Mouse (Mus musculus) frontal cortex, postnatal 25 days (tissue): ENCODE results near the gene Edaradd.
A peak's percentile ranks its signal among the peaks of the same experiment; 100 is the strongest.

Source experiments
- DNase-seq, 2 experiments: peaks; one replicate each; pipeline ENCODE4 v3.0.0; 2022; ENCODE audit warnings: low spot score in 2 of 2

Gene Edaradd

DNA sequence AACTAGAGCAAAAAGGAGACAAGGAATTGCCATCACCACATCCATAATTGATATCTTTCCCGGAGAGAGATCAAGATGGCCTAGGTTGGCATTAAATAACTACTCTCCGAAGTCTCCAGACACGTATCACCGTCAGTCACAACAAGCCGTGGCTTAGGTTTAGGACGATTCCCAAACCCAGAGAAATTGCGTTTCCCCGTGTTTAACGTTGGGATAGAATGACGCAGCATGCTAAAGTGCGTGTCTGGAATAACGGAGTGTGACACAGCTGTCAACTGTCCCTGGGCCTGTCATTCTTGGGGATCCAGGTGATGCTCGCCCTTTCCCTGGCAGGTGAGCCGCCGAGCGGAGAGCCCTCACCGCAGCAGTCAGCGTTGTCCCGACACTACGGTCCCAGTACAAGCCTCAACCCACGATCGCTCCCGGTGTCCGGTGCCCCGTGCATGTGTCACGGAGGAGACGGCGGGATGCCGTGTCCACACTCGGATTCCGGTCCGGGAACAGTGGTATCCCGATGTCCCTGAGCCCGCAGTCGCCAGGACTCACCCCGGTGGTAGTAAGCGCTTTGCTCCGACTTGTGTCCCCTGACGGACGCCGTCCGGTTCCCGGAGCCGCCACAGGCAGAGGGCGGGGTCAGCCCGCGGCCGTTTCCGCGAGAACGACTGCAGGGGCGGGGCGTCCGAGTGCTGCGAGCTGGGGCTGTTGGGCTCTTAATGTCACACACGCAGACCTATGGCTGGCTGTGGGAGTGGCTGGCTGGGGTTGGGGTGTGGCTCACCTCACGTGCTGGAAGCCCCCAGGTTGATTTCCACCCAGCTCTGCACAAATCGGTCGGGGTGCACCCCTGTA, 59.1 kb downstream of the Edaradd start:
- peak; percentile 73 to 77 for DNase-seq

DNA sequence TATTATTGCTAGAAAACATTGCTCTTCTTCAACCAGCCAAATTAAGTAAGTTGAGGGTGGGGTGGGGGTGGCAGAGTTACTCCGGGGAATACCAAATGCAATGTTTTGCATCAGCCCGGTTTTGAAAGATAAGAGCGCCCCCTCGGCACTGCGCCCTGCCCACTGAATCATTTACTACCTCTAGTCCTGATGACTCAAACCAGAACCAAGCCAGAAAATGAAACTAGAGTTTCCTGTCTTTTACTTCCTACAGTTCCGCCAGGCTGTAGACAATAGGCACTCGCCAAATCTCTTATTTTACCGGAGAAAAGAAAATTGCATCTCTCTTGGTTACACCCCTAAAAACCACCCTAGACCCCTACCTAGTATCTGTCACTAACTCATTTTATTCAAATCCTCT, 59.8 kb downstream of the Edaradd start:
- DNase-seq: peak; percentile 21 to 25

DNA sequence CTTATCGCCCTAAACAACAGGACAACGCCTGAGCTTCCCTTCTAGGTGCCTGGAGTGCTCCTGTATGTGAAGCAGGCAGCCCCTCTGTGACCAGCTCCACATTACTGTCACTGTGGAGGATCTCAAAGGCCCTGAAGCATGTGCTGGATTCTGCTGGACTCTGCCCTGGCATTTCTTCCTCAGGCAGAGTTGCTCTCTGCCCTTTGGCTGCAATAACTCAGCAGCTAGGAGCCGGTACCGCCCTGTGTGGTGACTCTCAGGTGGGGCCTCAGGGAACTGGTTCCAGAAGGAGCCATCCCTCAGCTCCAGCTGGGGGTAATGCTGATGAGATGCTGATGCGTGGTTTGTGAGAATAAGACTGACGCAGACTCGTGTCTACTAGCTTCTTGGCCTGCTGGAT, 63.5 kb downstream of the Edaradd start:
- DNase-seq: no peak

DNA sequence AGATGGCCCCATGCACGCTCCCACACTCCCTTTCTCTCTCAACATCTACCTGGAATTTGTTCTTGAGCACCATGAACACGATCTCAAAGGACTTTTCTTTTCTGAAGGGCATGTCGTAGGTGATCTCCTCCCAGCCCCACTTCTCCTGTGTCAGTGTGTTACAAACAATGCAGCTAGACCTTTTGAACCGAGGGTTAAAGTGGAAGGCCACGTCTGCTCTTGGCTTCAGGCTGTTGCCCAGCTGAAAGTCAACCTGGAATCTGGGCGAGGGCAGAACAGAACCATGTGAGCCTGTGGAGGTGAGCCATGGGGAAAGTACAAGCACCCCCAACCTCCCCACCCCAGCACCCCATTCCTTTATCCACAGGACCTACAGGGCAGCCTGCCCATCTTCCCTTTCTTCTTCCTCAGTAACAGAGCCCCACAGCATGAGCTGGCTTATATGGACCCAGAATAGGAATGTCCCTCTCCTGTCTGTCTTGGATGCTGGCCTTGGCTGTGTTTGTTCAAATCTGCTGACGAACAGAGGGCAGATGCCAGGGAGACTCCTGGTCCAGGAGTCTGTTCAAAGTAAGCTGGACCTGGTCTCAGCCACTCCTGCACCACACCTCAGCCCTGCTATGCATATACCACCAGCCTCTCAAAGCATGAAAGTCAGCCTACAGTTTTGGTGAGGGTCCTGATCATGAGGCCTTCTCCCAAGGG, 65.4 kb downstream of the Edaradd start:
- no peak for DNase-seq

DNA sequence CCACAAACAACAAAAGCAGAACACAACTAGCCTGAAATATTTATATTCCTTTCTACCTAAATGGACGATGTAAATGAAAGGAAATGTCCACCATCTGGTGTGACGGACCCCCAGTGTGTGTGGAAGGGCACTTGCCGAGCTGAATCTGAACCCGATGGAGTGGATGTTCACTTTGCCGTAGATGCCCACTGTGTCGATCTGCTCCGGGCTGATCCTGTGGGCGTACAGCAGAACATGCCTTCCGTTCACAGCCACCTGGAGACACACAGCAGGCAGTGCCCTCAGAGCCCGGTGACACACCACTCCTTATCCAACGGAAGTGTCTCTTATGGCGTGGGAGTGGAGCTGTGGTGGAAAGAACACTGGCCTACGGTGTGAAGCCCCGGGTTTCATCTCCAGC, 67.1 kb downstream of the Edaradd start:
- no peak for DNase-seq

DNA sequence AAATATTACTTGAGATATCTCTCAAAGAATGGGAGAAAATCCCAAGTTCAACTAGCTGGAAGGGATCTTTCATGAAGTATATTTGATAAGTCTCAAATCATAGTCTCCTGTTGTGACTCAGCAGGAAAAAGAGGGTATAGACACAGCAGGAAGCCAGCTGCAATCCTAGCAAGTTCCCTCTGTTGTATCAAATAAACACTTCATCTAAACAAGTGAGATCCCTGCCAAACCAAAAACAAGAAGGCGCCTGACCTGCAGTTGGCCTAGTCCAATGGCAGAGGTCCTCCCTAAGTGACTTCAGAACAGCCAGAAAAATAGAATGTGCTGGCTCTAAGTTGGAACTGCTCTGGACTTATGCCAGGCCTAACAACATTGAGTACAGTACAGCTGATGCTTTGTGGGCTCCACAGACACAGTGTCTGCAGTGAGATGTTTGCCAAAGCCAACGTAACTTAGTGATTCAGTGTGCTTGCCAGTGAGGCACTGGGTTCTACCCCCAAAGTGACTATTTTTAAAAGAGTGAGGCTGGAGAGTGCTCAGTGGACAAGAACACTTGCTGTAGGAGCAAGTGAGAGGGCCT, 78.1 kb downstream of the Edaradd start:
- DNase-seq: no peak

DNA sequence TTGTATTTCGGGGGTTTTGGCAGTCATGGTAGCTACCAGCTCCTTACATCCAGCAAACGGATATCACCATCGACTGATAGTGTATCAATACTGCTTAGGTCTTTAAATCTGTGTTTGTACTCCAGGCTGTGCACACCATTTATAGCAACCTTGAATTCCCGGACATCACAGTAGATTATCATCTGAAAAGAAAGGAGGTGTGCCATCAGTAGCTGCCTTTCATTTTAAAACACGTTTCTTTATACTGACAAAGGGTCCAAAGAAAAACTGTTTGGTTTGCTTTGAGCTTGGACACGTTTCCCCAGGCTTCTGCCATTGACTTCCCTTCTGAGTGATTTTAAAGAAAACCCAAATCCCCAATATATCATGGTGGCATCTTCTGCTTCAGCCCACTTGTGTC, 79.4 kb downstream of the Edaradd start:
- no peak for DNase-seq

DNA sequence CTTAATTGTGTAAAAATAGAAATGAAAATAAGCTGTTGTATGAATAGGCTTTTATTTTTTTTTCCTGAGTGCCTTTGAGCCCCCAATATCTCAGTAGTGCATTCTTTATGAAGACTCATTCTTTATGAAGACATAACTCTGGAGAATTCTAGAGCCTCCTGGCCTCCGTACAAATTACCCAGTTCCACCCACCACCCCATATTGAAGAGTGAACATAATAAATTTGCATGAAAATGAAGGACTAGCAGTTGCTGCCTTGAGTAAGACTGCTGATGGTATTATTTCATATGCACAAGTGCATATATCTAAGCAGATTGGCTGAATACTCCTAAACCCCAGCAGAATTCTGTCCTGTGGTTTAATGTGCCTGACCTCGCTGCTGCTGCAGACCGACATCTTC, 80.7 kb downstream of the Edaradd start:
- DNase-seq: no peak

DNA sequence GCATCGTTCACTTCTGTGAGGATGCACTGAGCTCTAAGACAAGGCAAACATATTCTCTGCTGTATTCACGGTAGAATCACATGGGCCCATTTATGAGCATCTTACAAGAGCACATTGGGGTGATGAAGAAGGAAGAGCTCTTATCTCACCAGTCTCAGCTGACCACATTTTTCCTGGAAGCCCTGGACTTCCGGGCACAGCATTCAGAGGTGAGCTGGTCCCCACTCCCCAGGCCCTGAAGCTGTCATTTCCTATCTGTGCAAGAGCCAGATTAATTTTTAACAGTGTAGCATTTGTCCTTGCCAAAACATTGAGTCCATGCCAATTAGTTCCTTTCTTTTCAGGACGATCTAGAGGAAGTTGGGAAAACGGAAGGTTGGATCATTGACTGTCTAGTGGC, 86.4 kb downstream of the Edaradd start:
- DNase-seq: no peak

DNA sequence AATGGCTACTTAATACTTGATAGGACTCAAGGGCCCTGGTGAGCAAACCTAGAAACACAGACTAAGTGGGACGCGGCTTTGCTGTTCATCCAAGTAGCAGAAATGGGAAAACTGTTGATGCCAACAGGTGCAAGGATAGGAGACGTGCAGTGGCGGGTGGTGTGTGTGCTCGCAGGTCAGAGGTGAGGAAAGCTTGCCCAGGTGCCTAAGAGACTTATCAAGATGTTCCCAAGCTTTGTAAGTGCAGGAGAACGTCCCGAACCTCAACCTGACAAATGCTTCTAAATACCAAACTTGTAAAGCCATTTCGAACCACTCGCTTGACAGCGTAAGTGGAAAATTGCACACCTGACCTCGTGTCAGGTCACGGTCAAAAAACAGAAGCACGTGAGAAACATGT, 91.7 kb downstream of the Edaradd start:
- no peak for DNase-seq
